Mouse (Mus musculus) G1E-ER4 (cell line): ENCODE results near the gene Atp1b3. TPM values are rescaled to one million over a fixed set of nuclear protein-coding genes. Genes with fewer than 3 reads are reported as not detected.

ENCODE experiments used
- GATA1 ChIP-seq: IDR thresholded peaks from one replicate; pipeline ENCODE4 v1.8.0; 2012; ENCODE audit warnings: low read length, inconsistent platforms
- polyA plus RNA-seq: library from polyadenylated mRNA; stranded (reverse); fragments of >175 nt; gene quantifications from 2 replicates; pipeline ENCODE4 v1.2.3, GENCODE M21; 2012

Atp1b3 gene
- polyA plus RNA-seq, 1 experiment, result 130 TPM

GRCm38 (mm10) chr9:96377096-96377495 is 12.9 kb upstream of the Atp1b3 start:
- no peak for TF ChIP-seq GATA1

- TF ChIP-seq GATA1, result no peak
Measured at GRCm38 (mm10) chr9:96375819-96376218, 11.6 kb upstream of the Atp1b3 start.

- no peak for TF ChIP-seq GATA1
Measured at GRCm38 (mm10) chr9:96371075-96371474, 6.8 kb upstream of the Atp1b3 start.

- no peak for TF ChIP-seq GATA1
Measured at GRCm38 (mm10) chr9:96369654-96370384, 5.6 kb upstream of the Atp1b3 start.

- TF ChIP-seq GATA1, result no peak
Measured at GRCm38 (mm10) chr9:96365271-96365872, 1.1 kb upstream of the Atp1b3 start.

GRCm38 (mm10) chr9:96363581-96364140 is 581 bp downstream of the Atp1b3 start:
- TF ChIP-seq GATA1, result no peak

- TF ChIP-seq GATA1, result no peak
Measured at GRCm38 (mm10) chr9:96360056-96360455, 4.2 kb downstream of the Atp1b3 start.

GRCm38 (mm10) chr9:96353799-96354198 is 10.4 kb downstream of the Atp1b3 start:
- peak; percentile 59 for TF ChIP-seq GATA1

- no peak for TF ChIP-seq GATA1
Measured at GRCm38 (mm10) chr9:96353121-96353769, 11.0 kb downstream of the Atp1b3 start.

GRCm38 (mm10) chr9:96350476-96350875 is 13.8 kb downstream of the Atp1b3 start:
- no peak for TF ChIP-seq GATA1

GRCm38 (mm10) chr9:96350010-96350409 is 14.2 kb downstream of the Atp1b3 start:
- TF ChIP-seq GATA1, result no peak

GRCm38 (mm10) chr9:96348885-96349284 is 15.4 kb downstream of the Atp1b3 start:
- TF ChIP-seq GATA1, result no peak

- no peak for TF ChIP-seq GATA1
Measured at GRCm38 (mm10) chr9:96345750-96346149, 18.5 kb downstream of the Atp1b3 start.

- no peak for TF ChIP-seq GATA1
Measured at GRCm38 (mm10) chr9:96331146-96331545, 33.1 kb downstream of the Atp1b3 start.

- TF ChIP-seq GATA1, result no peak
Measured at GRCm38 (mm10) chr9:96328226-96328625, 36.0 kb downstream of the Atp1b3 start.

GRCm38 (mm10) chr9:96326496-96326923 is 37.7 kb downstream of the Atp1b3 start:
- TF ChIP-seq GATA1, result no peak
